Comparison of ENCODE assay signal across 14 mouse cellular contexts in the genomic region with DNA sequence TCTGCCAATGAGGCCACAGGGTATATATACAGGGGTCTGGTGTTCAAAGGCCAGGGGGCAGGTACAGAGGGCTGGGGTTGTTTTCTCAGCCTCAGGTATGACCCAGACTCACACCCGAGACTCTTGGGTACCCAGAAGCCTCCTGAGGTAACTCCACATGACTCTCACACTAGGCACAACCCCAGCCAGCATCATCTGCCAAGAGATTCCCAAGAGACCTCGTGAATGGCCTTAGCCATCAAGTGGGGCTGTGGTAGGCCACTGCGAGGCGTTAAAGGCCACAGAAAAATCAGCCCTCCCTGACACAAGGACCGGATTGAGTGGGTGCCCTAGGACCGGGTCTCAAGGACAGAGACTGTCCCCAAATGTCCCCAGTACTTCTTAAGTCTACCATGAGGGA. TPM values are rescaled to one million over a fixed set of nuclear protein-coding genes. Genes with fewer than 3 reads are reported as not detected.
DNase-seq lines count a peak whose midpoint lies in the region; ATAC-seq and TF ChIP-seq lines count a peak whose summit lies in the region.
"Had no signal": no experiment of that assay in that cellular context is flagged by ENCODE, and none has a peak within 500 bp of the region (broad histone marks: within the 10 kb centered on the region; RNA-seq: fewer than 3 reads in every experiment).

No protein-coding gene starts in this region.

- no peaks in the 10 kb centered on the region for H3K27me3 ChIP-seq in intestine, embryonic 15.5 days (replicated peaks)
- H3K27me3 ChIP-seq in intestine, postnatal 0 days (replicated peaks; ENCODE audit: control insufficient read depth, insufficient read depth, low read length): no peaks in the 10 kb centered on the region
- H3K27me3 ChIP-seq in stomach, embryonic 14.5 days (ENCODE audit: control insufficient read depth, insufficient read depth, low read length): no peaks in the 10 kb centered on the region
- H3K27me3 ChIP-seq in stomach, postnatal 0 days (ENCODE audit: control insufficient read depth, insufficient read depth, low read length): no peaks in the 10 kb centered on the region
- H3K27me3 ChIP-seq: CH12.LX; stomach, embryonic 15.5 days had no signal

- no peak for ATAC-seq in intestine, embryonic 15.5 days
- no peak for ATAC-seq in intestine, postnatal 0 days
- no peak for ATAC-seq in stomach, embryonic 14.5 days (ENCODE audit: insufficient number of reproducible peaks, insufficient read depth, low FRiP score, low read depth)
- no peak for ATAC-seq in stomach, postnatal 0 days (ENCODE audit: low FRiP score, low TSS enrichment)
- ATAC-seq in activated CD4-positive, CD25-positive, alpha-beta regulatory T cell, adult 4 months: no peak

- 0 out of 2 replicates have a peak overlapping the region, but pooled peaks have one; percentile 17 for H3K27ac ChIP-seq in intestine, embryonic 15.5 days
- no peak overlapping the region for H3K27ac ChIP-seq in intestine, postnatal 0 days (ENCODE audit: low read depth, low read length)
- peak overlapping the region; percentile 39; the same call in 1 of the 2 replicates for H3K27ac ChIP-seq in stomach, embryonic 14.5 days (ENCODE audit: low read length)
- H3K27ac ChIP-seq in stomach, postnatal 0 days (replicated peaks): no peak overlapping the region
- H3K27ac ChIP-seq: kidney, postnatal 0 days; stomach, embryonic 15.5 days had no signal

- H3K4me1 ChIP-seq in intestine, embryonic 15.5 days (replicated peaks): peaks cover 31% of the 10 kb centered on the region
- H3K4me1 ChIP-seq in intestine, postnatal 0 days (replicated peaks; ENCODE audit: control insufficient read depth, insufficient read depth, low read length): peaks cover 5% of the 10 kb centered on the region; the same call in 1 of the 2 replicates
- H3K4me1 ChIP-seq in stomach, embryonic 14.5 days (ENCODE audit: control insufficient read depth, insufficient read depth, low read length): peaks cover 32% of the 10 kb centered on the region
- no peaks in the 10 kb centered on the region for H3K4me1 ChIP-seq in stomach, postnatal 0 days (replicated peaks; ENCODE audit: control insufficient read depth, insufficient read depth)

- TF ChIP-seq CTCF in intestine, postnatal 0 days (IDR thresholded peaks at IDR 0.05; ENCODE audit: low read depth): no peak
- no peak for TF ChIP-seq CTCF in stomach, postnatal 0 days (IDR thresholded peaks at IDR 0.05; ENCODE audit: low read depth)

- no peak for TF ChIP-seq EP300 in stomach, postnatal 0 days (optimal IDR thresholded peaks at IDR 0.05)

- no peak overlapping the region for H3K9ac ChIP-seq in intestine, embryonic 15.5 days
- H3K9ac ChIP-seq in intestine, postnatal 0 days (ENCODE audit: low read depth, low read length): no peak overlapping the region
- no peak overlapping the region for H3K9ac ChIP-seq in stomach, embryonic 14.5 days (replicated peaks; ENCODE audit: low read depth, low read length)
- H3K9ac ChIP-seq in stomach, postnatal 0 days (ENCODE audit: low read length): no peak overlapping the region
- H3K9ac ChIP-seq: stomach, embryonic 15.5 days had no signal

- no peak overlapping the region for H3K4me3 ChIP-seq in intestine, embryonic 15.5 days (replicated peaks)
- no peak overlapping the region for H3K4me3 ChIP-seq in intestine, postnatal 0 days (ENCODE audit: low read depth, low read length)
- H3K4me3 ChIP-seq in stomach, embryonic 14.5 days (ENCODE audit: low read depth, low read length): no peak overlapping the region
- H3K4me3 ChIP-seq in stomach, postnatal 0 days (ENCODE audit: low read depth, low read length): no peak overlapping the region
- H3K4me3 ChIP-seq: erythroblast, embryonic 14.5 days; stomach, embryonic 15.5 days had no signal

- 83% methylated on average over 6 of the region's 6 CpGs for WGBS in intestine, embryonic 15.5 days
- WGBS in intestine, postnatal 0 days: 86% methylated on average over 6 of the region's 6 CpGs
- 84% methylated on average over 6 of the region's 6 CpGs for WGBS in stomach, embryonic 14.5 days
- 86% methylated on average over 6 of the region's 6 CpGs for WGBS in stomach, postnatal 0 days

- peak; percentile 20 for DNase-seq in adrenal gland, adult 2 months
- DNase-seq in adrenal gland, postnatal 25 days: no peak
- DNase-seq in stomach, postnatal 0 days (ENCODE audit: low spot score): no peak
- no peak for DNase-seq in embryo, embryonic 10.5 days (ENCODE audit: low spot score)
- DNase-seq: adrenal gland, adult 8-10 months; thymus, postnatal 25 days had no signal

- no peaks in the 10 kb centered on the region for H3K9me3 ChIP-seq in intestine, embryonic 15.5 days
- H3K9me3 ChIP-seq in intestine, postnatal 0 days (ENCODE audit: control insufficient read depth): no peaks in the 10 kb centered on the region
- H3K9me3 ChIP-seq in stomach, embryonic 14.5 days (ENCODE audit: control insufficient read depth, low read depth, low read length): no peaks in the 10 kb centered on the region
- no peaks in the 10 kb centered on the region for H3K9me3 ChIP-seq in stomach, postnatal 0 days (ENCODE audit: control insufficient read depth, low read length)
- H3K9me3 ChIP-seq: stomach, embryonic 15.5 days had no signal

- no peak overlapping the region for H3K4me2 ChIP-seq in intestine, embryonic 15.5 days (replicated peaks)
- H3K4me2 ChIP-seq in intestine, postnatal 0 days (replicated peaks; ENCODE audit: low read depth): no peak overlapping the region
- H3K4me2 ChIP-seq in stomach, embryonic 14.5 days (replicated peaks; ENCODE audit: low read depth, low read length): no peak overlapping the region
- H3K4me2 ChIP-seq in stomach, postnatal 0 days (replicated peaks; ENCODE audit: low read depth): no peak overlapping the region
- H3K4me2 ChIP-seq: stomach, embryonic 15.5 days had no signal

- H3K36me3 ChIP-seq in intestine, embryonic 15.5 days: no peaks in the 10 kb centered on the region
- H3K36me3 ChIP-seq in intestine, postnatal 0 days (ENCODE audit: control insufficient read depth, insufficient read depth): peaks cover 6% of the 10 kb centered on the region; the same call in 1 of the 2 replicates
- no peaks in the 10 kb centered on the region for H3K36me3 ChIP-seq in stomach, embryonic 14.5 days (ENCODE audit: control insufficient read depth, insufficient read depth, low read length)
- no peaks in the 10 kb centered on the region; the same call in 1 of the 2 replicates for H3K36me3 ChIP-seq in stomach, postnatal 0 days (ENCODE audit: control insufficient read depth, insufficient read depth, low read length)
- H3K36me3 ChIP-seq: stomach, embryonic 15.5 days had no signal

RNA-seq across cellular contexts. Expression of a gene that starts 33.1 kb away (rescaled TPM):
- 10 to 100 TPM; 23.7 to 37.6 TPM for total RNA-seq in adrenal gland, adult 2 months (2021)
- 8.1 and 8.7 TPM in 2 replicates for polyA plus RNA-seq in adrenal gland, adult 2 months (2012; rRNA removed)
- 33.4 and 34.6 TPM in 2 replicates for total RNA-seq in adrenal gland, postnatal 25 days (2021)
- 2.8 and 3.8 TPM in 2 replicates for polyA plus RNA-seq in intestine, embryonic 15.5 days (2015; fragmentation: Nextera tagmentation; extraction: Ambion mirVana)
- 3.0 and 3.3 TPM in 2 replicates for polyA plus RNA-seq in intestine, postnatal 0 days (2015; fragmentation: Nextera tagmentation; extraction: Ambion mirVana)
- 5.9 and 8.0 TPM in 2 replicates for polyA plus RNA-seq in stomach, embryonic 14.5 days (2014; fragmentation: Nextera tagmentation; extraction: Ambion mirVana)
- polyA plus RNA-seq in stomach, postnatal 0 days (2015; fragmentation: Nextera tagmentation; extraction: Ambion mirVana): 1.6 TPM in 2 replicates
- polyA plus RNA-seq in activated CD4-positive, CD25-positive, alpha-beta regulatory T cell, adult 4 months (2017; shearing (Covaris generic)): 1 to 10 TPM; 4.7 to 6.6 TPM

RNA-seq across cellular contexts. Expression of a gene that starts 33.4 kb away (rescaled TPM):
- 100 to 1,000 TPM; 109 to 117 TPM for total RNA-seq in adrenal gland, adult 2 months (2021)
- 9.2 and 11.0 TPM in 2 replicates for polyA plus RNA-seq in adrenal gland, adult 2 months (2012; rRNA removed)
- 122 and 130 TPM in 2 replicates for total RNA-seq in adrenal gland, postnatal 25 days (2021)
- polyA plus RNA-seq in intestine, embryonic 15.5 days (2015; fragmentation: Nextera tagmentation; extraction: Ambion mirVana): 91.7 and 97.9 TPM in 2 replicates
- polyA plus RNA-seq in intestine, postnatal 0 days (2015; fragmentation: Nextera tagmentation; extraction: Ambion mirVana): 49.1 and 50.0 TPM in 2 replicates
- 74.2 and 80.8 TPM in 2 replicates for polyA plus RNA-seq in stomach, embryonic 14.5 days (2014; fragmentation: Nextera tagmentation; extraction: Ambion mirVana)
- 54.5 and 56.2 TPM in 2 replicates for polyA plus RNA-seq in stomach, postnatal 0 days (2015; fragmentation: Nextera tagmentation; extraction: Ambion mirVana)
- polyA plus RNA-seq in activated CD4-positive, CD25-positive, alpha-beta regulatory T cell, adult 4 months (2017; shearing (Covaris generic)): 10 to 100 TPM; 28.1 to 29.3 TPM

Comparison
In these comparisons a context has a peak if more than half of its experiments do, and no peak if none do; other contexts are left out.
1. H3K27ac ChIP-seq: peak in intestine, embryonic 15.5 days (single experiment) and stomach, embryonic 14.5 days (single experiment); none in intestine, postnatal 0 days (single experiment) and stomach, postnatal 0 days (single experiment).